Mouse (Mus musculus) hindbrain, embryonic 16.5 days (tissue): Measurements from ENCODE around the gene Tmeff2. TPM values are rescaled to one million over a fixed set of nuclear protein-coding genes. Genes with fewer than 3 reads are reported as not detected.
A peak's percentile ranks its signal among the peaks of the same experiment; 100 is the strongest.

Experiments
- ATAC-seq: fragments of 200-750 bp; cut with Nextera tagmentation; 2 replicates; pipeline ENCODE4 v1.8.0; 2017; ENCODE audit warnings: moderate TSS enrichment, moderate library complexity
- H3K27ac ChIP-seq: fragments of 300-500 bp; sonication (generic); 2 replicates; pipeline ENCODE4 v1.5.1; 2014; ENCODE audit warnings: low read depth, mild to moderate bottlenecking, control low read depth, low read length, moderate library complexity
- H3K27me3 ChIP-seq: fragments of 300-500 bp; sonication (generic); replicated peaks from 2 replicates; pipeline ENCODE4 v1.6.1; 2014; ENCODE audit warnings: low read length; ENCODE audit not compliant: control insufficient read depth, insufficient read depth
- H3K36me3 ChIP-seq: fragments of 300-500 bp; sonication (generic); 2 replicates; pipeline ENCODE4 v1.6.1; 2014; ENCODE audit warnings: mild to moderate bottlenecking, low read length, moderate library complexity, mixed read lengths; ENCODE audit not compliant: control insufficient read depth, insufficient read depth
- H3K4me1 ChIP-seq: fragments of 300-500 bp; sonication (generic); 2 replicates; pipeline ENCODE4 v1.6.1; 2014; ENCODE audit warnings: low read depth, low read length; ENCODE audit not compliant: control insufficient read depth, insufficient read depth
- H3K4me2 ChIP-seq: fragments of 300-500 bp; sonication (generic); 2 replicates; pipeline ENCODE4 v1.6.1; 2014; ENCODE audit warnings: mild to moderate bottlenecking, low read length, control low read depth, moderate library complexity
- H3K4me3 ChIP-seq: fragments of 300-500 bp; sonication (generic); 2 replicates; pipeline ENCODE4 v1.5.1; 2014; ENCODE audit warnings: mild to moderate bottlenecking, low read length, control low read depth, moderate library complexity
- H3K9ac ChIP-seq: fragments of 300-500 bp; sonication (generic); 2 replicates; pipeline ENCODE4 v1.6.1; 2014; ENCODE audit warnings: low read depth, mild to moderate bottlenecking, control low read depth, low read length, moderate library complexity
- H3K9me3 ChIP-seq: fragments of 300-500 bp; sonication (generic); 2 replicates; pipeline ENCODE4 v1.6.1; 2014; ENCODE audit warnings: mild to moderate bottlenecking, low read length, moderate library complexity; ENCODE audit not compliant: control insufficient read depth
- WGBS: fragments of 180-500 bp; shearing (Covaris S2); extraction: QIAGEN DNeasy Blood & Tissue Kit; methylation state at CpG from one replicate; pipeline ENCODE4 v1.1.7; 2014; 5-methylcytosine and 5-hydroxymethylcytosine counted together
- polyA plus RNA-seq: library from polyadenylated mRNA; unstranded; fragments of >200 nt; fragmentation: Nextera tagmentation; extraction: Ambion mirVana; gene quantifications from 2 replicates; pipeline ENCODE4 v1.2.1, GENCODE M21; 2015

The Tmeff2 gene
- polyA plus RNA-seq, 1 experiment from 2014 or later: 69.4 TPM

GRCm38 (mm10) chr1:51040249-51040648, 139.8 kb downstream of the Tmeff2 start:
- H3K9me3 ChIP-seq: no peaks in the 10 kb centered on the region
- no peak overlapping the region for H3K9ac ChIP-seq
- WGBS: 55% methylated on average over 5 of the region's 5 CpGs
- H3K4me2 ChIP-seq: no peak overlapping the region
- no peak overlapping the region for H3K27ac ChIP-seq
- H3K4me3 ChIP-seq: no peak overlapping the region
- H3K4me1 ChIP-seq: no peaks in the 10 kb centered on the region; the same call in 1 of the 2 replicates
- no peaks in the 10 kb centered on the region for H3K36me3 ChIP-seq
- 0 out of 2 replicates have a peak, but pooled peaks have one; percentile 50 for ATAC-seq
- H3K27me3 ChIP-seq: no peaks in the 10 kb centered on the region

DNA sequence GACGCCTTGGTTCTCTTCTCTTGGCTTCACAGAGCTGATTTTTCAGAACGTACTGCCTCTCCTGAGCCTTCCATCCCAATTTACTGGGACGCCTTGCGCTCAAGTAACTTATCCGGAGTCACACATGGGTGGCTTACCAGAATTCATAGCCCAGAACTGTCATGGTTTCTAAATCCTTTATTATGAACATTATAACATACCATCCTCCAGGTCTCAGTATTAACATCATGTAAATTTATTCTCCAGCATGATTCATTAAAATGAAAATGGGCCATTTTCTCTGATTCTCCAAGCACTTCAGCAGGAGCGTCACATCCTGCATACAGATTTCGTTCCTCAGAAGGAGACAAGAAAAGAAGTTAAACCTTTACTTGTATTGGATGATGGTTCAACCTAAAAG, 144.4 kb downstream of the Tmeff2 start:
- Histone ChIP-seq H3K4me1 (no peaks in the 10 kb centered on the region; the same call in 1 of the 2 replicates), H3K27me3 (no peaks in the 10 kb centered on the region), H3K4me2 (no peak overlapping the region), H3K36me3 (no peaks in the 10 kb centered on the region), H3K9ac (no peak overlapping the region), H3K27ac (no peak overlapping the region), H3K9me3 (no peaks in the 10 kb centered on the region), H3K4me3 (no peak overlapping the region)
- 80% methylated on average over 7 of the region's 7 CpGs for WGBS
- ATAC-seq: no peak

DNA sequence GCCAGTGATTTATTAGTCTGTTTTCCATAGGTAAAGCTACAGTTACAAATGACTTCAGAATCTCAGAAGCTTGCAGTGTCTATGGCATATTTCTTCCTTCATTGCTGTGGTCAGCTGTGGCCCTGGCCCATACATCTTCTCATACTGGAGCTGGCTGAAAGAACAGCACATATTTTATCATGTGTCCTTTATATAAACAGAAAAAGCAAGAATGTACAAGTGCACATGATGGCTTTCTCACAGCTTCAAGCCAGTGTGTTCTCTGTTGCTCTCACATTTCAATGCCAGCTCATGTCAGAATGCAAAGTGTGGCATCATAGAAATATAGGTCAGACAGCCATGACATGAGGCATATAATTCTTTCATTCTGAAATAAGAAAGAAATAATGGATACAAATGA, 164.1 kb downstream of the Tmeff2 start:
- no peak overlapping the region for H3K4me2 ChIP-seq
- no peaks in the 10 kb centered on the region for H3K36me3 ChIP-seq
- no peak for ATAC-seq
- H3K9ac ChIP-seq: no peak overlapping the region
- no peak overlapping the region for H3K4me3 ChIP-seq
- H3K4me1 ChIP-seq: no peaks in the 10 kb centered on the region
- H3K27me3 ChIP-seq: no peaks in the 10 kb centered on the region
- H3K27ac ChIP-seq: no peak overlapping the region
- H3K9me3 ChIP-seq: no peaks in the 10 kb centered on the region

- no peak for ATAC-seq
- Histone ChIP-seq H3K4me3 (no peak overlapping the region), H3K4me1 (no peaks in the 10 kb centered on the region), H3K27ac (no peak overlapping the region), H3K27me3 (no peaks in the 10 kb centered on the region), H3K36me3 (no peaks in the 10 kb centered on the region), H3K4me2 (no peak overlapping the region), H3K9ac (no peak overlapping the region), H3K9me3 (no peaks in the 10 kb centered on the region)
- WGBS: 88% methylated on average over 2 of the region's 2 CpGs
Observed at GRCm38 (mm10) chr1:51065652-51066051, 165.2 kb downstream of the Tmeff2 start.

GRCm38 (mm10) chr1:51068814-51069213, 168.4 kb downstream of the Tmeff2 start:
- H3K4me3 ChIP-seq: no peak overlapping the region
- 81% methylated on average over 3 of the region's 3 CpGs for WGBS
- H3K4me1 ChIP-seq: no peaks in the 10 kb centered on the region
- no peaks in the 10 kb centered on the region for H3K36me3 ChIP-seq
- ATAC-seq: no peak
- H3K27ac ChIP-seq: no peak overlapping the region
- H3K27me3 ChIP-seq: no peaks in the 10 kb centered on the region
- H3K9me3 ChIP-seq: no peaks in the 10 kb centered on the region
- no peak overlapping the region for H3K9ac ChIP-seq
- no peak overlapping the region for H3K4me2 ChIP-seq

GRCm38 (mm10) chr1:51069288-51069687, 168.8 kb downstream of the Tmeff2 start:
- H3K27ac ChIP-seq: no peak overlapping the region
- 74% methylated on average over 2 of the region's 2 CpGs for WGBS
- H3K27me3 ChIP-seq: no peaks in the 10 kb centered on the region
- no peaks in the 10 kb centered on the region for H3K9me3 ChIP-seq
- H3K4me1 ChIP-seq: no peaks in the 10 kb centered on the region
- no peak for ATAC-seq
- no peak overlapping the region for H3K4me3 ChIP-seq
- no peak overlapping the region for H3K9ac ChIP-seq
- H3K36me3 ChIP-seq: no peaks in the 10 kb centered on the region
- no peak overlapping the region for H3K4me2 ChIP-seq

- no peak for ATAC-seq
Observed at GRCm38 (mm10) chr1:51074076-51074475, 173.6 kb downstream of the Tmeff2 start.

GRCm38 (mm10) chr1:51075785-51076771, 175.6 kb downstream of the Tmeff2 start:
- H3K4me3 ChIP-seq: no peak overlapping the region
- H3K27ac ChIP-seq: peak overlapping the region; percentile 49; the same call in 1 of the 2 replicates
- H3K9me3 ChIP-seq: no peaks in the 10 kb centered on the region
- WGBS: 40% methylated on average over 15 of the region's 15 CpGs
- H3K4me1 ChIP-seq: peaks cover 7% of the 10 kb centered on the region; the same call in 1 of the 2 replicates
- H3K27me3 ChIP-seq: no peaks in the 10 kb centered on the region
- ATAC-seq: peak; percentile 80
- no peak overlapping the region for H3K9ac ChIP-seq
- no peaks in the 10 kb centered on the region for H3K36me3 ChIP-seq
- peak overlapping the region; percentile 21; the same call in 1 of the 2 replicates for H3K4me2 ChIP-seq

More at GRCm38 (mm10) chr1:51074076-51074475, 173.6 kb downstream of the Tmeff2 start:
- 70% methylated on average over 3 of the region's 3 CpGs for WGBS
- Histone ChIP-seq H3K27me3 (no peaks in the 10 kb centered on the region), H3K9ac (no peak overlapping the region), H3K9me3 (no peaks in the 10 kb centered on the region), H3K4me1 (peaks cover 7% of the 10 kb centered on the region; the same call in 1 of the 2 replicates), H3K36me3 (no peaks in the 10 kb centered on the region), H3K4me2 (no peak overlapping the region), H3K27ac (no peak overlapping the region), H3K4me3 (no peak overlapping the region)

DNA sequence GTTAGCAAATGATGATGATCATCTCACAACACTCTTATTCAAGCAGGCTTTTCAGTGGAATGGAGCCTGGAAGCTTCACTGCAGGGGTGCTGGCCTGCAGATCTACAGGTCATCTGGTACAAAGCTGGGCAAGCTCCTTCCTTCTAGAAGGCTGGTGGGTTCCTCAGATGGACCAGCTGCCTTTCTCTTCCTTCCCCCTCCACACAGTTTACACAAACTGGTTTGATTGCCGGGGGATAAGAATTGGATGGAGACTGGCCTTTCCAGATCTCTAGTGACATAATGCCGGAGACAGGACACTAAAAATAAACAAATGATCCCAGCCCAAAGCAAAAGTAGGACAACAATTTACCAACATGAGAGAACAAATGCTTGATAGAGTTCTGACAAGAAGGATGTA, 188.5 kb downstream of the Tmeff2 start:
- no peaks in the 10 kb centered on the region for H3K36me3 ChIP-seq
- ATAC-seq: no peak
- H3K27ac ChIP-seq: no peak overlapping the region

More for the DNA sequence above, 188.5 kb downstream of the Tmeff2 start:
- no peak overlapping the region for H3K9ac ChIP-seq
- no peaks in the 10 kb centered on the region for H3K27me3 ChIP-seq
- H3K4me2 ChIP-seq: no peak overlapping the region
- no peaks in the 10 kb centered on the region for H3K4me1 ChIP-seq
- H3K9me3 ChIP-seq: no peaks in the 10 kb centered on the region
- 85% methylated on average over 2 of the region's 2 CpGs for WGBS
- H3K4me3 ChIP-seq: no peak overlapping the region
